ENCODE assay signal across 35 mouse cellular contexts in the genomic region with DNA sequence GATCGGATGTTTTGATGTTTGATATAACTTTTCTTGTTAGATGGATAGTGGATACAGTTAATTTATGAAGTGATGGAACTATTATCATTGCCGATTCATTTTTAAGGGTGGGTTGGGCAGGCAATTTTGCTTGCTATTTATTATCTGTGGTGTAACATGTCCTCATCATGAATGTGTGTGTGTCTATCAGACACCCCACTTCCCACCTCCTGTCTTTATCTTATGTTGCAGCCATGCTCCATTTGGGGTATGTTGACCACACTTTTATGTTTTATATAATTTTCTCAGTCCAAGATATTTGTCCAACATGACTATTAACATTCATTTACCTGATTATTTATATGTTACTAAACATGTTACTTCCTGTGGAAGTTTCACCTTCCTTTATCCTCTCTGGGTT.
"Had no signal": no experiment of that assay in that cellular context is flagged by ENCODE, and none has a peak within 500 bp of the region (broad histone marks: within the 10 kb centered on the region; RNA-seq: fewer than 3 reads in every experiment).

No protein-coding gene starts in this region.

- ATAC-seq: hindbrain, embryonic 16.5 days; hindbrain, postnatal 0 days; inflammation-experienced regulatory T-cells, adult 6 months; intestine, embryonic 15.5 days; intestine, embryonic 16.5 days; intestine, postnatal 0 days had no signal

- H3K4me3 ChIP-seq: heart, embryonic 10.5 days; heart, embryonic 12.5 days; heart, embryonic 13.5 days; heart, embryonic 15.5 days; hindbrain, embryonic 10.5 days; hindbrain, embryonic 12.5 days; hindbrain, embryonic 13.5 days; hindbrain, embryonic 15.5 days; intestine, embryonic 15.5 days; kidney, embryonic 15.5 days; layer of hippocampus, adult 2 months; left cerebral cortex, adult 2 months had no signal

- H3K4me2 ChIP-seq: heart, embryonic 12.5 days; heart, embryonic 13.5 days; heart, embryonic 15.5 days; hindbrain, embryonic 12.5 days; hindbrain, embryonic 13.5 days; hindbrain, embryonic 14.5 days; hindbrain, embryonic 15.5 days; intestine, embryonic 15.5 days; kidney, embryonic 15.5 days had no signal

- DNase-seq: heart, postnatal 10 days; heart, postnatal 14 days; heart, postnatal 36 days; heart, postnatal 4 days; kidney, adult 11 months; kidney, adult 18-20 months; kidney, adult 2 months; kidney, adult 8-10 months; kidney, adult 9 months; kidney, postnatal 10 days; kidney, postnatal 14 days; kidney, postnatal 25 days; kidney, postnatal 36 days; kidney, postnatal 4 days; layer of hippocampus, adult 9-11 months; layer of hippocampus, postnatal 36 days had no signal

- H3K36me3 ChIP-seq: heart, embryonic 10.5 days; heart, embryonic 12.5 days; heart, embryonic 13.5 days; heart, embryonic 15.5 days; hindbrain, embryonic 10.5 days; hindbrain, embryonic 12.5 days; hindbrain, embryonic 13.5 days; hindbrain, embryonic 15.5 days; intestine, embryonic 15.5 days; kidney, embryonic 15.5 days had no signal

- H3K27me3 ChIP-seq: heart, embryonic 12.5 days; heart, embryonic 13.5 days; heart, embryonic 15.5 days; hindbrain, embryonic 12.5 days; hindbrain, embryonic 13.5 days; hindbrain, embryonic 15.5 days; intestine, embryonic 15.5 days; kidney, embryonic 15.5 days had no signal

- H3K4me1 ChIP-seq: heart, embryonic 10.5 days; heart, embryonic 12.5 days; heart, embryonic 13.5 days; heart, embryonic 15.5 days; hindbrain, embryonic 10.5 days; hindbrain, embryonic 12.5 days; hindbrain, embryonic 13.5 days; hindbrain, embryonic 15.5 days; intestine, embryonic 15.5 days; kidney, embryonic 15.5 days had no signal

- H3K9ac ChIP-seq: heart, embryonic 12.5 days; heart, embryonic 13.5 days; heart, embryonic 15.5 days; hindbrain, embryonic 12.5 days; hindbrain, embryonic 13.5 days; hindbrain, embryonic 14.5 days; hindbrain, embryonic 15.5 days; intestine, embryonic 15.5 days; kidney, embryonic 15.5 days had no signal

- H3K9me3 ChIP-seq: heart, embryonic 10.5 days; heart, embryonic 12.5 days; heart, embryonic 13.5 days; heart, embryonic 15.5 days; hindbrain, embryonic 10.5 days; hindbrain, embryonic 12.5 days; hindbrain, embryonic 13.5 days; hindbrain, embryonic 15.5 days; intestine, embryonic 15.5 days; kidney, embryonic 15.5 days had no signal

- H3K27ac ChIP-seq: heart, embryonic 10.5 days; heart, embryonic 13.5 days; heart, embryonic 15.5 days; hindbrain, embryonic 10.5 days; hindbrain, embryonic 12.5 days; hindbrain, embryonic 13.5 days; hindbrain, embryonic 14.5 days; hindbrain, embryonic 15.5 days; hindbrain, postnatal 0 days; intestine, embryonic 15.5 days; kidney, embryonic 15.5 days; kidney, postnatal 0 days; layer of hippocampus, adult 2 months; left cerebral cortex, adult 2 months had no signal
